Mouse (Mus musculus) G1E (cell line): ENCODE results near the gene Rcor3.

Experiments
- GATA2 ChIP-seq: IDR thresholded peaks from 2 replicates; pipeline ENCODE4 v1.6.1; 2012; ENCODE audit warnings: low read depth, low read length, inconsistent platforms, borderline replicate concordance
- TAL1 ChIP-seq: conservative IDR thresholded peaks from 2 replicates; pipeline ENCODE4 v1.6.1; 2012; ENCODE audit warnings: low read depth, low read length, inconsistent platforms, mixed read lengths

DNA sequence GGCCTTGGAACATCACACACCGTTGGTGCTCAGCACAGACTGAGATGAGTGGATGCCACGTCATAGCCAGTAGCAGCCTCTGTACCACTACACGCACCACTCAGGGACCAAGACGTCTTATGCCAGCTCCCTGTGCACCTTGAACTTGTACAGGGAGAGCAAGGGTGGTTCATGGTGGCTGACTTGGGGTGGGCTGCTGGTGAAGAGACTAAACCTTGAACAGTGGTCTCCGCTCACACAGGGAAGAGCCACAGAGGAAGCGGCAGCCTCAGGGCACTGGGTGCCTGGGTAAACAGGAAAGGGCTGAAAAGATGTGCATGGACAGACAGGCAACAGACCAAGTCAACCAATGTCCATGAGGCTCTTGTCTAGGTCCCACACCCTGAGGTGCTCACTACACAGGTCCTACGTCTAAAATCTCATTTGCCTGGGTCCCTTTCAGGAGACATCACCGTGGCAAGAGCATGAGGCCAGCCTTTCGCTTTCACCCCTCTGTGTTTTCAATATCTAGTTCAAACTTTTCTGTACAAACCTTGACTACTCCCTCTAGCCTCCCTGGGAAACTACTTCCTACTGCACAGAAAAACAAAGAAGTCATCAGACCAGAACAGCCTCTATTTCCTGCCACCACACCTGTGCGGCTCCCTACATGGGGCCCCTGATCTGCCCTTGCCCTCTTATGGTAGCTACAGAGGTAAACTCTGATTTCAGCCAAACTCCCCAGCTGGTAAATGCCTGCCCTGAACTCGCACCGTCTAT lies 51.4 kb downstream of the Rcor3 start:
- TF ChIP-seq GATA2: no peak
- TF ChIP-seq TAL1: no peak
